Mouse (Mus musculus) testis, adult 2 months (tissue): ENCODE data around the gene Ino80.

ENCODE experiments used
- CTCF ChIP-seq: fragments of 200-500 bp; IDR thresholded peaks from 2 replicates; pipeline ENCODE4 v1.5.1; 2012; ENCODE audit warnings: low read depth, mild to moderate bottlenecking, inconsistent platforms, low read length, moderate library complexity; ENCODE audit not compliant: control insufficient read depth, insufficient read depth, insufficient replicate concordance
- POLR2A ChIP-seq: fragments of 200-500 bp; IDR thresholded peaks from 2 replicates; pipeline ENCODE4 v1.6.1; 2012; ENCODE audit warnings: low read depth, mild to moderate bottlenecking, inconsistent platforms, low read length, moderate library complexity; ENCODE audit not compliant: control insufficient read depth

- no peak for TF ChIP-seq POLR2A
- TF ChIP-seq CTCF, result no peak
Observed at GRCm38 (mm10) chr2:119334964-119335525, 142.4 kb downstream of the Ino80 start.
